Mouse (Mus musculus): ENCODE measurements around the gene Cd27. TPM values are rescaled to one million over a fixed set of nuclear protein-coding genes. Genes with fewer than 3 reads are reported as not detected.

The Cd27 gene
- total RNA-seq, 1 experiment from 2014 or later, result 98.2 TPM

GRCm38 (mm10) chr6:125252711-125253110 is 15.9 kb upstream of the Cd27 start:
- ATAC-seq (replicated peaks; ENCODE audit: low read depth, poor library complexity, severe bottlenecking), result no peak

DNA sequence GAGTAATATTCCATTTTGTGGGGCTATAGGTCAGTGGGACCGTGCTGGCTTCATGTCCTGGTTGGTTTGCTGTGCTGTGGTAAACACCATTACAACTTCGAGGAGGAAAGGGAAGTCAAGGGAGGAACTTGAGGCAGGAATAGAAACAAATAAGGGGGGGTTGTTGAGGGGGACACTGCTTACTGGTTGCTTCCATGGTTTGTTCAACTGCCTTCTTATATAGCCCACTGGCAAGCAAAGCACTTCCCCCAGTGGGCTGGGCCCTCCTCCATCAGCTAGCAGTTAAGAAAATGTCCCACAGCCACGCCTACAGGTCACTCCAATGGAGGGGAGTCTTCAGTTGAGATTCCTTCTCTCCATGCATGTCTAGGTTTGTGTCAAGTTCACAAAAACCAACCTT is 15.5 kb upstream of the Cd27 start:
- ATAC-seq (replicated peaks; ENCODE audit: low read depth, poor library complexity, severe bottlenecking), result peak; percentile 26; the same call in 1 of the 2 replicates

- 0 out of 2 replicates have a peak, but pooled peaks have one; percentile 9 for ATAC-seq (replicated peaks; ENCODE audit: low read depth, poor library complexity, severe bottlenecking)
These were observed 7.7 kb upstream of the Cd27 start for GRCm38 (mm10) chr6:125244551-125244950.

DNA sequence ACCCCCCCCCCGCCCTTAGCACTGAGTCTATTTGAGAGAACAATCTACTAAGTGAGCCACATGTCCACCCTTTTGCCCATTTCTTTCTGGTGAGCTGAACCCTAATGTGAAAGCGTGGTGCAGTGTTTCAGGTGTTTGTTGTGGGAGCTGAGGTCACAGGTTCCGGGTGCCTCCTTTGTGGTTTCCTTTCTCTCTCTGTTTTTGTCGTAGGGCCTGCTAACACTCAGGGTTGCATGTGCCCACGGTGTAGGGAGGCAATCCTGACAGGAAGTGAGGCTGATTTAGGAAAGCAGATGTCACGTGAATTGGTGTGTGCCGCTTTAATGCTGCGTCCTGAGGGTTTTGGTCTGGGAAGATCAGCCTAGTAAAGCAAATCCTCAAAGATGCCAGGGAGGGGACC is 4.8 kb upstream of the Cd27 start:
- no peak for ATAC-seq (replicated peaks; ENCODE audit: low read depth, poor library complexity, severe bottlenecking)

- no peak for ATAC-seq (replicated peaks; ENCODE audit: low read depth, poor library complexity, severe bottlenecking)
These were observed 3.8 kb upstream of the Cd27 start for GRCm38 (mm10) chr6:125240617-125241016.

- no peak for ATAC-seq (replicated peaks; ENCODE audit: low read depth, poor library complexity, severe bottlenecking)
These were observed 2.7 kb upstream of the Cd27 start for GRCm38 (mm10) chr6:125239547-125239946.

- ATAC-seq (replicated peaks; ENCODE audit: low read depth, poor library complexity, severe bottlenecking), result peak; percentile 22
These were observed 1.6 kb upstream of the Cd27 start for GRCm38 (mm10) chr6:125238396-125238795.

DNA sequence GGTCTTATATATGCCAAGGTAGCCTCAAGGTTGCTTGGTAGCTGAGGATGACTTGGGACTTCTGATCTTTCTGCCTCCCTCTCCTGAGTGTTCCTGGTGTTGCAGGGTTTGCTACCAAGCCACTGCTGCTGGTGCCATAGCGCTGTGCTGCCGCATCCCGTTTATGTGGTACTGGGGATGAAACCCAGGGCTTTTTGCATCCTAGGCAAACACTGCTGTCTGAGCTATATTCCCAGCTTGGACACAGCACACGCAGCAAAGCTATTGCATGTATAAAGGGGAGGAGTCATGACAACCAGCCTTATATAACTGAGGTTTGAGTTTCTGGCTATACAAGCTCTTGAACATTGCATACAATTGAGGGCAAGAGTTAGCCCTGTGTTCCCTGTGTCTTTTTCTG is 611 bp upstream of the Cd27 start:
- peak; percentile 30 for ATAC-seq (replicated peaks; ENCODE audit: low read depth, poor library complexity, severe bottlenecking)

GRCm38 (mm10) chr6:125236341-125236740 is 469 bp downstream of the Cd27 start:
- no peak for ATAC-seq (replicated peaks; ENCODE audit: low read depth, poor library complexity, severe bottlenecking)

- no peak for ATAC-seq (replicated peaks; ENCODE audit: low read depth, poor library complexity, severe bottlenecking)
These were observed 2.3 kb downstream of the Cd27 start for GRCm38 (mm10) chr6:125234520-125234828.

- ATAC-seq (replicated peaks; ENCODE audit: low read depth, poor library complexity, severe bottlenecking), result no peak
These were observed 2.8 kb downstream of the Cd27 start for GRCm38 (mm10) chr6:125233816-125234519.

GRCm38 (mm10) chr6:125232516-125232915 is 4.3 kb downstream of the Cd27 start:
- ATAC-seq (replicated peaks; ENCODE audit: low read depth, poor library complexity, severe bottlenecking), result peak; percentile 16; the same call in 1 of the 2 replicates

GRCm38 (mm10) chr6:125232045-125232437 is 4.8 kb downstream of the Cd27 start:
- no peak for ATAC-seq (replicated peaks; ENCODE audit: low read depth, poor library complexity, severe bottlenecking)

GRCm38 (mm10) chr6:125231117-125232044 is 5.4 kb downstream of the Cd27 start, which contains the start of gene Tapbpl:
TSS of gene Tapbpl (minus strand) at chr6:125231860.
- ATAC-seq (replicated peaks; ENCODE audit: low read depth, poor library complexity, severe bottlenecking), result peak; percentile 69

DNA sequence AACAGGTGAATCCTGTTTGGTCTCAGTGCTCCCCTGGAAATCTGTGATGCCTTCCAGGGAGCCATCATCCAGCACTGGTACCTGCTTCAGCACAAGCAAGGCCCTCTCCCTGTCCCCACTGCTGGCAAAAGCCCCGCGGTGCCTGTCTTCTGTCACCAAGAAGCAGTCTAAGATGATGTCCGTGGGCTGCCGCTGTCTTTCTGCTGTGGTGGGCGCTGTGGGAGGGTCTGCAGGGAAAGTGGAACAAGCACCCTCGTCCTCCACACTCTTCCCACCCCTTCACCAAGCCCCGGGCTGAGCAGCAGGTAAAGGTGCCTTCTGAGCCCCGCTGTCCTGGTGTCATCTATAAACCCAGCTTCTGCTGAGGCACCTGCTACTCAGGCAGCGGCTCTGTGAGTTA is 6.2 kb downstream of the Cd27 start:
- ATAC-seq (replicated peaks; ENCODE audit: low read depth, poor library complexity, severe bottlenecking), result no peak

DNA sequence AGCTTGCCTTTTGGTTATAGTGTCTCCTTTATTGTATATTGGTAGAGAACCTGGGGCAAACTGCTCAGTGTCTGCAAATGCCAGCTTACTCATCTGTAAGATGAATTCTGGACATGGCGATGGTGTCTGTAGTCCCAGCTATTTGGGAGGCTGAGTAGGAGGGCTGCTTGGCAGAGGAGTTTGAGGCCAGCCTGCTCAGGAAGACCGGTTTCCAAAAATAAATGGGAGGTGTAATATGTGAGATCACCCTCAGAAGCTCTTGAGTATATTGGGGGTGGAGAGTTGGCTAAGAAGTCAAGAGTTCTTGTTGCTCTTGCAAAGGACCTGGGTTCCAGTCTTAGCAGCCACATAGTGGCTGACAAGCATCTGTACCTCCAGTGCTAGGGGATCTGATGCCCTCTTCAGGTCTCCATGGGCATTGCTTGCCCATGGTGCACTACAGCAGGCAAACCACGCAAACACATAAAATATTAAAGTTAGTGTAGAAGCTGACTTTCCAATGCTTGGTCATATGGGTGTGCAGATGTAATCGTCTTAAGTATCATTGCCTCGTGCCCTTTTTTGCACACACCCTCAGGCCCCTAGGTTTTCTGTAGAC is 11.2 kb downstream of the Cd27 start:
- ATAC-seq (replicated peaks; ENCODE audit: low read depth, poor library complexity, severe bottlenecking), result peak; percentile 64

DNA sequence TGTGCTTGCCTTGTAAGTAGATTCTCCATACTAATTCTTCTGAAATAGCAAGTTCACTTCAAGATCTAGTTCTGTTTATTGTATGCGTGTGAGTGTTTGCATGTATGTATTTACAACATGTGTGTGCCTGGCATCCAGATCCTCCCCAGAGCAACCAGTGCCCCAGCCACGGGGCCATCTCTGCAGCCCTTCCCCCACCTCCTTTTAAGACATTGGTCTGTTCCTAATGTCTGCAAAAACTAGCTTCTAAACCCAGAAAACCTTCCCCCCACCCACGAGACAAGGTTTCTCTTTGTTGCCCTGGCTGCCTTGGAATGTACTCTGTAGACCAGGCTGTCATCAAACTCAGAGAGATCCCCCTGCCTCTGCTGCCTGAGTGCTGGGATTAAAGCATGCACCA is 14.2 kb downstream of the Cd27 start:
- no peak for ATAC-seq (replicated peaks; ENCODE audit: low read depth, poor library complexity, severe bottlenecking)

- peak; percentile 33; the same call in 1 of the 2 replicates for ATAC-seq (replicated peaks; ENCODE audit: low read depth, poor library complexity, severe bottlenecking)
These were observed 14.7 kb downstream of the Cd27 start for GRCm38 (mm10) chr6:125222146-125222545.

DNA sequence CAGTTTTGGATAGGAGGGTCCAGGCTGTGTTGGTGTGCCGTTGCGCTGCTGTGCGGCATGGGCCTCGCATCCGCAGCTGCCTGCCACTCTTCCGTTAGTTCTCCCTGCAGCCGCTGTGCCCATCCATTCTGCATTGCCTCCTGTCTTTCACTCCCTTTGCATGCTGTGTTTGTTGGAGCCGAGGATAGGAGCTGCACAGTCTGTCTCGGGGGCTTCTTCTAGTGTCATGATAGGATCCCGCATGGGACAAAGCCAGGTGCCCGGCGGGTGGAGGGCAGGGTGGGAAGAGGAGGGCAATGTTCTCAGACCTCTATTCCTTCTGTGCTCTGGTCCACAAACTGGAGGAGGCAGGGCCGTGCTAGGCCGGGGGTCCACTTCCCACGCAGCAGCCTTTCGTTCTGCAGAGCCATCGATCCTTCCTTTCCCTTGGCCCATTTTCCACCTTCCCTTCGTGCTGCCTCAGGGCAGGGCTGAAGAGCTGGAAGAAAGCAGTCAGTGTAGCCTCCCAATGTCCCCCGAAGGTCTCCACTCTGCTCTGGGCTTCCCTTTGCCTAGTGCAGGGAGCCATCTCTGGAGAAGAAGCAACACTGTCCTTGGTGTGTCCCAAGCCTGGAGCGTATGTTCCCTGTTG is 15.6 kb downstream of the Cd27 start:
- no peak for ATAC-seq (replicated peaks; ENCODE audit: low read depth, poor library complexity, severe bottlenecking)

DNA sequence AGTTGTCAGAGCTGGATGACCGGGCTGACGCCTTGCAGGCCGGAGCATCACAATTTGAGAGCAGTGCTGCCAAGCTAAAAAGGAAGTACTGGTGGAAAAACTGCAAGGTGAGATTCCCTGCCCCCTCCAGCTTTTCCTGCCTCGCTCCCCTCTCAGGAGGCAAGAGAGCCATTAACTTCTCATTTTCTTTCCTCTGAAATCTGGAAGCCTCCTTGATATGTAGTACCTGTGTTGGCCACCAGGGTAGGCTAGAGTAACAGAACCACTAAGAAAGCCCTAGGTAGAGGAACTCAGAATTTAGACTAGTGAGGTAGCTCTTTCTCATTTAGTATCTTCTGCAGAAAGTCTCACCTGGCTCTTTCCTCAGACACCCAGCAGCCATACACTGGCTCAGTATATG is 17.8 kb downstream of the Cd27 start:
- ATAC-seq (replicated peaks; ENCODE audit: low read depth, poor library complexity, severe bottlenecking), result peak; percentile 19

Measured in common myeloid progenitor, adult 5-6 weeks (primary cell).